Mouse (Mus musculus): ENCODE measurements around the gene Susd3.

- no peak for TF ChIP-seq CTCF (IDR thresholded peaks at IDR 0.05; ENCODE audit: low read depth)
- TF ChIP-seq EP300 (IDR thresholded peaks at IDR 0.05; ENCODE audit: low read depth), result no peak
Measured at GRCm38 (mm10) chr13:49199891-49200290, 48.6 kb downstream of the Susd3 start.

Measured in liver, postnatal 0 days (tissue).